Mouse (Mus musculus) CH12.LX (cell line): ENCODE measurements around the gene Fam222a. TPM values are rescaled to one million over a fixed set of nuclear protein-coding genes. Genes with fewer than 3 reads are reported as not detected.

Source experiments
- DNase-seq: peaks from one replicate; pipeline ENCODE4 v3.0.0-alpha.2; 2013; ENCODE audit errors: extremely low read depth
- H3K27ac ChIP-seq: 2 replicates; pipeline ENCODE4 v1.5.1; 2012; ENCODE audit warnings: low read depth, mild to moderate bottlenecking, control low read depth, moderate library complexity; ENCODE audit not compliant: insufficient read depth
- H3K27me3 ChIP-seq: replicated peaks from 2 replicates; pipeline ENCODE3; 2012; ENCODE audit warnings: inconsistent platforms
- H3K36me3 ChIP-seq, 2 experiments: replicated peaks in 1 of 2; 2 replicates each; pipeline versions ENCODE3 to v1.6.1; 2012; ENCODE audit warnings: inconsistent platforms in 1 of 2, low read length in 1 of 2, mild to moderate bottlenecking in 1 of 2, mixed read lengths in 1 of 2, moderate library complexity in 1 of 2; ENCODE audit not compliant: control insufficient read depth in 1 of 2, insufficient read depth in 1 of 2
- H3K4me1 ChIP-seq, 2 experiments: 2 replicates each; pipeline ENCODE4 v1.6.1; 2012; ENCODE audit warnings: inconsistent platforms in 1 of 2, moderate library complexity in 1 of 2; ENCODE audit not compliant: insufficient read depth in 2 of 2, control insufficient read depth in 1 of 2
- H3K4me2 ChIP-seq: 2 replicates; pipeline ENCODE4 v1.6.1; 2012; ENCODE audit warnings: low read depth, mild to moderate bottlenecking, control low read depth; ENCODE audit not compliant: poor library complexity, insufficient read depth, severe bottlenecking
- H3K4me3 ChIP-seq, 3 experiments: fragments of 150-350 bp in 1 of 3; sonication (generic) in 1 of 3; replicated peaks in 1 of 3; 2 replicates each; pipeline versions ENCODE3 to v1.5.1; 2011 to 2012; ENCODE audit warnings: low read depth in 2 of 3, low read length in 2 of 3, mild to moderate bottlenecking in 2 of 3, moderate library complexity in 2 of 3, control low read depth in 1 of 3, improper control_type of control experiment in 1 of 3, inconsistent platforms in 1 of 3, mixed read lengths in 1 of 3; ENCODE audit not compliant: poor library complexity in 1 of 3
- H3K79me2 ChIP-seq: replicated peaks from 2 replicates; pipeline ENCODE4 v1.6.1; 2012; ENCODE audit warnings: mild to moderate bottlenecking, moderate library complexity; ENCODE audit not compliant: control insufficient read depth, poor library complexity, insufficient read depth, severe bottlenecking; ENCODE audit errors: extremely low read depth
- H3K9ac ChIP-seq: 2 replicates; pipeline ENCODE4 v1.6.1; 2012; ENCODE audit warnings: low read depth, mild to moderate bottlenecking, control low read depth, moderate library complexity; ENCODE audit not compliant: insufficient read depth
- H3K9me3 ChIP-seq: replicated peaks from 2 replicates; pipeline ENCODE3; 2012; ENCODE audit warnings: low read length, inconsistent platforms, mixed read lengths
- BHLHE40 ChIP-seq: IDR thresholded peaks from 2 replicates; pipeline ENCODE4 v1.6.1; 2011; ENCODE audit warnings: mild to moderate bottlenecking, low read depth, low read length, improper control_type of control experiment
- CHD2 ChIP-seq: IDR thresholded peaks from 2 replicates; pipeline ENCODE4 v1.6.1; 2011; ENCODE audit warnings: low read length, improper control_type of control experiment
- E2F4 ChIP-seq: IDR thresholded peaks from 2 replicates; pipeline ENCODE4 v1.6.1; 2011; ENCODE audit warnings: low read depth, low read length, improper control_type of control experiment; ENCODE audit not compliant: insufficient replicate concordance
- EP300 ChIP-seq: IDR thresholded peaks from 2 replicates; pipeline ENCODE4 v1.6.1; 2011; ENCODE audit warnings: low read length, improper control_type of control experiment
- ETS1 ChIP-seq: conservative IDR thresholded peaks from 2 replicates; pipeline ENCODE4 v1.6.1; 2012; ENCODE audit warnings: low read depth, mild to moderate bottlenecking, inconsistent platforms, low read length, improper control_type of control experiment, moderate library complexity
- GABPA ChIP-seq: IDR thresholded peaks from 2 replicates; pipeline ENCODE4 v1.6.1; 2012; ENCODE audit warnings: low read depth, low read length, improper control_type of control experiment, inconsistent platforms; ENCODE audit not compliant: insufficient replicate concordance
- HCFC1 ChIP-seq: IDR thresholded peaks from 2 replicates; pipeline ENCODE4 v1.6.1; 2012; ENCODE audit warnings: low read depth, mild to moderate bottlenecking, inconsistent platforms, low read length, improper control_type of control experiment
- IRF4 ChIP-seq: IDR thresholded peaks from 2 replicates; pipeline ENCODE4 v1.6.1; 2014; ENCODE audit warnings: low read depth, mild to moderate bottlenecking, inconsistent platforms, low read length, improper control_type of control experiment
- JUN ChIP-seq: IDR thresholded peaks from 2 replicates; pipeline ENCODE4 v1.6.1; 2011; ENCODE audit warnings: low read depth, mild to moderate bottlenecking, low read length, improper control_type of control experiment, moderate library complexity; ENCODE audit not compliant: insufficient read depth
- JUND ChIP-seq: conservative IDR thresholded peaks from 2 replicates; pipeline ENCODE4 v1.6.1; 2011; ENCODE audit warnings: low read depth, low read length, improper control_type of control experiment
- KAT2A ChIP-seq: IDR thresholded peaks from 2 replicates; pipeline ENCODE4 v1.6.1; 2012; ENCODE audit warnings: low read length, improper control_type of control experiment, inconsistent platforms; ENCODE audit not compliant: insufficient replicate concordance
- MAFK ChIP-seq: IDR thresholded peaks from 2 replicates; pipeline ENCODE4 v1.6.1; 2011; ENCODE audit warnings: low read length, improper control_type of control experiment; ENCODE audit not compliant: insufficient replicate concordance
- MEF2A ChIP-seq: IDR thresholded peaks from 2 replicates; pipeline ENCODE4 v1.6.1; 2014; ENCODE audit warnings: low read depth, mild to moderate bottlenecking, inconsistent platforms, low read length, improper control_type of control experiment, borderline replicate concordance
- NELFE ChIP-seq: IDR thresholded peaks from 2 replicates; pipeline ENCODE4 v1.6.1; 2011; ENCODE audit warnings: low read depth, low read length, improper control_type of control experiment
- NRF1 ChIP-seq: IDR thresholded peaks from 2 replicates; pipeline ENCODE4 v1.6.1; 2014; ENCODE audit warnings: low read depth, mild to moderate bottlenecking, inconsistent platforms, low read length, improper control_type of control experiment, moderate library complexity
- POLR2A ChIP-seq: IDR thresholded peaks from 2 replicates; pipeline ENCODE4 v1.6.1; 2011; ENCODE audit warnings: low read depth, mild to moderate bottlenecking, improper control_type of control experiment, low read length
- POLR2AphosphoS2 ChIP-seq: IDR thresholded peaks from 2 replicates; pipeline ENCODE4 v1.6.1; 2011; ENCODE audit warnings: low read depth, low read length, improper control_type of control experiment
- RCOR1 ChIP-seq: conservative IDR thresholded peaks from 2 replicates; pipeline ENCODE4 v1.6.1; 2012; ENCODE audit warnings: low read depth, mild to moderate bottlenecking, inconsistent platforms, low read length, improper control_type of control experiment
- SIN3A ChIP-seq: IDR thresholded peaks from 2 replicates; pipeline ENCODE4 v1.6.1; 2012; ENCODE audit warnings: low read length, improper control_type of control experiment, inconsistent platforms
- SMC3 ChIP-seq: IDR thresholded peaks from 2 replicates; pipeline ENCODE4 v1.6.1; 2011; ENCODE audit warnings: low read depth, low read length, improper control_type of control experiment
- TBP ChIP-seq: conservative IDR thresholded peaks from 2 replicates; pipeline ENCODE4 v1.6.1; 2011; ENCODE audit warnings: low read depth, low read length, improper control_type of control experiment
- TCF12 ChIP-seq: IDR thresholded peaks from 2 replicates; pipeline ENCODE4 v1.6.1; 2014; ENCODE audit warnings: low read depth, mild to moderate bottlenecking, inconsistent platforms, low read length, improper control_type of control experiment
- UBTF ChIP-seq: IDR thresholded peaks from 2 replicates; pipeline ENCODE4 v1.6.1; 2012; ENCODE audit warnings: low read depth, mild to moderate bottlenecking, inconsistent platforms, low read length, improper control_type of control experiment, moderate library complexity
- USF2 ChIP-seq: conservative IDR thresholded peaks from 2 replicates; pipeline ENCODE4 v1.6.1; 2011; ENCODE audit warnings: low read depth, low read length, improper control_type of control experiment
- ZC3H11A ChIP-seq: IDR thresholded peaks from 2 replicates; pipeline ENCODE4 v1.6.1; 2012; ENCODE audit warnings: low read depth, mild to moderate bottlenecking, inconsistent platforms, low read length, improper control_type of control experiment
- dilution Hi-C: fragments of 300-500 bp; cut with MboI; formaldehyde crosslinking; loops from 2 replicates; pipeline ENCODE4 v1.14.3; 2020; ENCODE audit warnings: low sequenced_read_pairs; ENCODE audit not compliant: extremely low pct_unique_long_range_greater_than_20kb, extremely low pct_ligation_motif_present
- in situ Hi-C: fragments of 300-500 bp; cut with MboI; formaldehyde crosslinking; loops from 3 replicates; pipeline ENCODE4 v1.14.3; 2019; ENCODE audit warnings: low sequenced_read_pairs, low pct_ligation_motif_present, low pct_unique_long_range_greater_than_20kb, mixed read lengths
- polyA plus RNA-seq: library from polyadenylated mRNA; unstranded; fragments of >175 nt; gene quantifications from 2 replicates; pipeline ENCODE4 v1.2.1, GENCODE M21; 2012; ENCODE audit warnings: low read depth; ENCODE audit not compliant: insufficient read length
- total RNA-seq, 2 experiments: library from RNA; depleted of rRNA; stranded (reverse); fragments of 300-350 nt in 1 of 2; fragments of >200 nt in 1 of 2; gene quantifications; 2 replicates each; pipeline ENCODE4 v1.2.3; 2012 to 2014

The Fam222a gene
- total and polyA plus RNA-seq, 3 experiments: 0.13 TPM; not detected in 2

DNA sequence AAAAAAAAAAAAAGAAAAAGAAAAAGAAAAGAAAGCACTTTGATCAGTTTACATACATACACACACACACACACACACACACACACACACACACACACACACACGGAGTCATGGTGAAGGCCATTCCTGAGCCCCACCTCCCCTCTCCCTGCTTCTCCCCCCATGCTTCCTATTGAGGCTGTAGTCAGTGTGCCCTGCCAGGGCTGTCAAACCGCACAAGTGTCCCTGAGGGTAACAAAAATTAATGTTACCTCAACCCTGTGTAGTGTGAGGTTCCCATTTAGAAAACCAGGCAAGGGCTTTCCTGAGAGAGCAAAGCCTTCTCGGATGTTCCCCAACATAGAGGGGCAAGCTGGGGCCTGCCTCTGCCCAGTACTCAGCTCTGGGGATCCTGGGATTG lies 18.0 kb upstream of the Fam222a start:
- in situ Hi-C loops (no loop called here), dilution Hi-C loops (no loop called here)
- Histone ChIP-seq H3K27me3 (peaks cover 68% of the 10 kb centered on the region), H3K4me2 (no peak overlapping the region), H3K9ac (no peak overlapping the region), H3K4me3 (no peak overlapping the region), H3K9me3 (peaks cover 5% of the 10 kb centered on the region), H3K27ac (no peak overlapping the region), H3K79me2 (no peaks in the 10 kb centered on the region), H3K4me1 (peaks cover 8 to 19% of the 10 kb centered on the region in 2 experiments), H3K36me3 (no peaks in the 10 kb centered on the region)
- TF ChIP-seq ETS1: no peak
- TF ChIP-seq MEF2A: no peak
- TF ChIP-seq ZC3H11A: no peak
- no peak for TF ChIP-seq UBTF
- TF ChIP-seq EP300: no peak
- TF ChIP-seq USF2: no peak
- no peak for TF ChIP-seq TBP
- no peak for TF ChIP-seq E2F4
- TF ChIP-seq KAT2A: no peak
- no peak for DNase-seq

DNA sequence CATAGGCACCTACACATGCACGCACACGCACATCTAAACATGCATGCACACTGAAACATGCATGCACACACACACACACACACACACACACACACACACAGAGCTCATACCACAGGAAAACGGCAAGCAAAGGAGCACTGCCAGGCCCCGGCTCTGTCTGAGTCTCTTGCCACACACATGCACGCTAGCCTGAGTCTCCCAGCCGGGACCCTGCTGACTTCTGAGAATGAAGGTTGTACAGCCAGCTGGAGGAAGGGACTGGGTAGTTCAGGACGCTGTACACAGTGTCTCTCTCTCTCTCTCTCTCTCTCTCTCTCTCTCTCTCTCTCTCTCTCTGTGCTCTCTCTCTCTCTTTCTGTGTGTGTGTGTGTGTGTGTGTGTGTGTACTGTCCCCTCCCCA lies 17.4 kb upstream of the Fam222a start:
- Histone ChIP-seq H3K4me2 (no peak overlapping the region), H3K4me1 (peaks cover 8 to 19% of the 10 kb centered on the region in 2 experiments), H3K36me3 (no peaks in the 10 kb centered on the region), H3K9me3 (peaks cover 12% of the 10 kb centered on the region), H3K9ac (no peak overlapping the region), H3K4me3 (no peak overlapping the region), H3K79me2 (no peaks in the 10 kb centered on the region), H3K27me3 (peaks cover 69% of the 10 kb centered on the region), H3K27ac (no peak overlapping the region)
- TF ChIP-seq JUND (no peak), MEF2A (no peak), BHLHE40 (no peak), POLR2AphosphoS2 (no peak), POLR2A (no peak), NELFE (no peak), SMC3 (no peak), RCOR1 (no peak), MAFK (no peak), E2F4 (no peak), TCF12 (no peak), SIN3A (no peak), IRF4 (no peak), GABPA (no peak), CHD2 (no peak), HCFC1 (no peak), NRF1 (no peak), JUN (no peak)
- dilution Hi-C loops (no loop called here), in situ Hi-C loops (no loop called here)
- DNase-seq: no peak
